Mouse (Mus musculus): ENCODE data around the gene Ifngr2.
"Not testable (repeated sequence)": the region's sequence is repeated elsewhere in the genome, so short reads cannot be mapped to it uniquely, and the experiment has no call there.

Gene Ifngr2

GRCm38 (mm10) chr16:91546836-91547741, at the start of gene Ifngr2:
Ifngr2 (plus strand) TSS chr16:91547072.
- peak in 1 of 2 experiments; percentile 44 for DNase-seq (ENCODE audit: low spot score in 2 of 2)

- DNase-seq (ENCODE audit: low spot score in 2 of 2), result no peak
Measured at GRCm38 (mm10) chr16:91498041-91498440, 48.8 kb upstream of the Ifngr2 start.

- no peak for DNase-seq (ENCODE audit: low spot score in 2 of 2)
Measured at GRCm38 (mm10) chr16:91504701-91505100, 42.2 kb upstream of the Ifngr2 start.

GRCm38 (mm10) chr16:91505116-91505601, 41.7 kb upstream of the Ifngr2 start:
- DNase-seq (ENCODE audit: low spot score in 2 of 2), result no peak

- DNase-seq (ENCODE audit: low spot score in 2 of 2), result no peak
Measured at GRCm38 (mm10) chr16:91506396-91506795, 40.5 kb upstream of the Ifngr2 start.

- DNase-seq (ENCODE audit: low spot score in 2 of 2), result peak in 1 of 2 experiments; percentile 78
Measured at GRCm38 (mm10) chr16:91512161-91512787, 34.6 kb upstream of the Ifngr2 start.

GRCm38 (mm10) chr16:91513099-91513498, 33.8 kb upstream of the Ifngr2 start:
- DNase-seq (ENCODE audit: low spot score in 2 of 2), result no peak

GRCm38 (mm10) chr16:91517020-91517419, 29.9 kb upstream of the Ifngr2 start:
- no peak for DNase-seq (ENCODE audit: low spot score in 2 of 2)

GRCm38 (mm10) chr16:91522040-91522439, 24.8 kb upstream of the Ifngr2 start:
- DNase-seq (ENCODE audit: low spot score in 2 of 2), result no peak

- DNase-seq (ENCODE audit: low spot score in 2 of 2), result no peak
Measured at GRCm38 (mm10) chr16:91522479-91523309, 24.2 kb upstream of the Ifngr2 start.

- DNase-seq (ENCODE audit: low spot score in 2 of 2), result no peak
Measured at GRCm38 (mm10) chr16:91524206-91524605, 22.7 kb upstream of the Ifngr2 start.

GRCm38 (mm10) chr16:91526274-91526673, 20.6 kb upstream of the Ifngr2 start:
- no peak for DNase-seq (ENCODE audit: low spot score in 2 of 2)

GRCm38 (mm10) chr16:91527051-91527450, 19.8 kb upstream of the Ifngr2 start:
- no peak for DNase-seq (ENCODE audit: low spot score in 2 of 2)

- DNase-seq (ENCODE audit: low spot score in 2 of 2), result no peak
Measured at GRCm38 (mm10) chr16:91527500-91527899, 19.4 kb upstream of the Ifngr2 start.

GRCm38 (mm10) chr16:91528578-91528977, 18.3 kb upstream of the Ifngr2 start:
- no peak for DNase-seq (ENCODE audit: low spot score in 2 of 2)

GRCm38 (mm10) chr16:91530830-91531229, 16.0 kb upstream of the Ifngr2 start:
- not testable (repeated sequence) for DNase-seq (ENCODE audit: low spot score in 2 of 2)

- DNase-seq (ENCODE audit: low spot score in 2 of 2), result no peak
Measured at GRCm38 (mm10) chr16:91531856-91532255, 15.0 kb upstream of the Ifngr2 start.

- no peak for DNase-seq (ENCODE audit: low spot score in 2 of 2)
Measured at GRCm38 (mm10) chr16:91532429-91532828, 14.4 kb upstream of the Ifngr2 start.

- no peak for DNase-seq (ENCODE audit: low spot score in 2 of 2)
Measured at GRCm38 (mm10) chr16:91533097-91534001, 13.5 kb upstream of the Ifngr2 start.

- no peak for DNase-seq (ENCODE audit: low spot score in 2 of 2)
Measured at GRCm38 (mm10) chr16:91534477-91534876, 12.4 kb upstream of the Ifngr2 start.

- no peak for DNase-seq (ENCODE audit: low spot score in 2 of 2)
Measured at GRCm38 (mm10) chr16:91534888-91535287, 12.0 kb upstream of the Ifngr2 start.

All from frontal cortex, postnatal 10 days (tissue).